Mouse (Mus musculus) A20 (cell line): ENCODE results near the gene Chaf1a.
A peak's percentile ranks its signal among the peaks of the same experiment; 100 is the strongest.
"Not testable (repeated sequence)": the region's sequence is repeated elsewhere in the genome, so short reads cannot be mapped to it uniquely, and the experiment has no call there.

Source experiments
- DNase-seq: peaks from one replicate; pipeline ENCODE4 v3.0.0-alpha.2; 2011; ENCODE audit warnings: low read depth, low spot score

Chaf1a gene

DNA sequence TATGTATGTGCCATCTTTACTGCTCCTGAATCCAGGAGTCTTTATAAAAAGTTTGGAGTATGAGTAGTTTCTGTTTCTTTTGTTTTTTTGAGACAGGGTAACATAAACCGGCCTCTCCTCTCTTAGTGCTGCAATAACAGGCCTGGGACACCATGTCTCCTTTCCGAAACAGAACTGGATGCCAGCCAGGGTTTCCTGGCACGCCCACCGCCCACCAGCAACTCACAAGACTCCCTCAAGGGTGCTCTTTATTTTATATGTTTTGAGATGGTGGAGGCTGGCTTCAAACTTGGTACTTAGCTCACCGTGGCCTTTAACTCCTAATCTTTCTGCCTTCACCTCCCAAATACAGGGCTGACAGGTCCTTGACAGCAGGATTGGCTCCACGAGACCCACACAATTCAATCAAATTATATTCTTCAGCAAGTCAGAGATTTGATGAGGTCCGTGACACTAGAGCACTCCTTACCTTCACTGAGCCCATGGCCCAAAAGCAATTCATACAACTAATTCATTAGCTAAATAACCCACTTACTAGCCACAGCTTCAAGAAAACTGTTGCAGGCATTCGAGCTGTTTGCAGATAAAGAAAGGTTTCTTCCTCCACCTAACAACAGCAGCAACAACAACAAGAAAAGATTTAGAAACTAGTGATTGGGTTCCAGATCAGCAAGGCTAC is 1.5 kb upstream of the Chaf1a start:
- no peak for DNase-seq

DNA sequence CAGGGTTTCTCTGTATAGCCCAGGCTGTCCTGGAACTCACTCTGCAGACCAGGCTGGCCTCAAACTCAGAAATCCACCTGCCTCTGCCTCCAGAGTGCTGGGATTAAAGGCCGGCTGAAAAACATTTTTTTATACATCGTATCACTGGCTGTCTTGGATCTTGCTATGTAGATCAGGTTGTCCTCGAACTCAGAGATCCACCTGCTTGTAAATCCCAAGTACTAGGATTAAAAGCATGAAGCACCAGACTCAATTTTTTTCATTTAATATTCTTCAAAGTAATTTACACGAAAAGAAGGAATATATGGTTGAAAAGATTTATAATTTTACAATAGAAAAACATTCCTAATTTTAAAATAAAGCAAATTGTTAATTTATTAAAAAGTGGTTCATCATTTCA is 894 bp upstream of the Chaf1a start:
- DNase-seq = no peak

DNA sequence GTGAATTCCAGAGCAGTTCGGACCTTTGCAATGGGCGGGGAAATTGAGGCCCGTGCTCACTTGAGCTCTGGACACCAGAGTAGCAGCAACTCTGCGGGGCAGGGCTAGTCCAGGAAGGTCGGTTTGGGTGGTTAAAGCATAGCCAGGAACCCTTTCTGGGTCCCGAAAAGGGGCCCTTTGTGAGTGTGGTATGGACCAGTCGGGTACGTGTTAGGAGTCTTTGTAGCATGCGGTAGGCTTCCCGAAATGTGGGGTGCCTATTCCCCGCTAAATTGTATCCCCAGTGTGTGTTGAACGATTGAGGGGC is 571 bp downstream of the Chaf1a start:
- peak; percentile 30 for DNase-seq

DNA sequence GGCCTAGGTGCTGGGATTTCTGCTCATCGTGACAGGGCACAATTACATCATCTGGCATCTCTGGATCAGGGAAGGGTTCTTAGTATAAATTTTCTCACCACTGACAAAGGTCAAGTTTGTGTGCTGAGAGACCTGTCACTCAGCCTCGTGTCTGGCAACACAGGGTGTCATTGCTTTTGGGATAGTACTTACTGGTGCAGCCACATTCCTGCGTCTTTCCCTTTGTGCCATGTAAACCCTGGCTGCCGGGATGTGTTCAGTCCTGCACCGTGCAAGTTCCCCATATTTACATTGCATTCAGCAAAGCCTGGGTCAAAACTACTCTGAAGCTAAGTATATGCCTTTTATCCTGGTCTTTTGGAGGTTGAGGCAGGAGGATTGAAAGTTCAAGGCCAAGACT is 11.1 kb downstream of the Chaf1a start:
- no peak for DNase-seq

DNA sequence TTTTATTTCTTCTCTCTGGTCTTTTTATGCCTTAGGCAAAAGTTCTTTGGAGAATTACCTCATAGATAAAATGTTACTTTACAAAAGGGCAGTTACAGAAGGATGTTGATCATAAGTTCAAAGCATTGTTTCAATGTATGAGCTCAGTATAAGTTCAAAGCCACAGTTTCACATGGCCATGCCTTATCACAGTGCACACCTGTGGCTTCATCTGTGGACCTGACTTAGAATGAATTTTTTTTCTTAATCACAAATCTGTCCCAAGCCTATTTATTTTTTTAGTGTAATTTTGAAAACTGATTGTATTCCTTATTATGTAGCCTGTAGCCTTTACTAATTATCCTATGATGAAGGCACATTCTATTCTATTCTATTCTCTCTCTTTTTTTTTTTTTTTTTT is 14.7 kb downstream of the Chaf1a start:
- no peak for DNase-seq

DNA sequence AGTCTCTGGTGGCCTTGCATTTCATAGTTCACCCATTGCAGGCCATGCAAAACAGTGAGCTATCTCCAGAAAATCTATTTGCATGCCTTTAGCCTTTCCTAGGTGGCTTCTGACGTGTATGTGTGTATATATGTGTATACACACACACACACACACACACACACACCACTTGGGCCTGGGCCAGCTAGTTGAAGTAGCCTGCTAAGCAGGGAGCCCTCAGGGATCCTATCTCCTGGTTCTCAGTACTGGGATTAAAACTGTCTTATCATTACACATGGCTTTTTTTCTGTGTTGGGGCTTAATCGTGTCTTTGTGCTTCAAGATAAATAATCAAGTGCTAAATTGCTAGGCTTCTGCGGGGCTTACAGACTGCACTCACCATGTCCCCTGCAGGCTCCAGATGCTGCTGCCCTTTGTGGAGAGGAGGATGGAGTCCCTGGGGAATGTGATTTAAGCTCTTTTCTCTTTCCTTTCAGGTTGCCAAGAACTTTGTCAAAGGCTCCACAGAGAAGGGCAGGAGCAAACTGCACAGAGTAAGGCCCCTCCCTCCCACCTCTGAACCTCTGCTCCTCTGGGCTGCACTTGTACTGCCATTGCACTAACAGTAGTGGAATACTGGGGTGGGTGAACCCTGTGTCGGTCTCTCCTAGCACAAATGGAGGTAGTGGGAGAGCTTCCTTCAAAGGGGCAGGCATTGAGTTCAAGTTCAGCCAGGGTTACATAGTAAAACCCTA is 15.9 kb downstream of the Chaf1a start:
- DNase-seq = no peak

DNA sequence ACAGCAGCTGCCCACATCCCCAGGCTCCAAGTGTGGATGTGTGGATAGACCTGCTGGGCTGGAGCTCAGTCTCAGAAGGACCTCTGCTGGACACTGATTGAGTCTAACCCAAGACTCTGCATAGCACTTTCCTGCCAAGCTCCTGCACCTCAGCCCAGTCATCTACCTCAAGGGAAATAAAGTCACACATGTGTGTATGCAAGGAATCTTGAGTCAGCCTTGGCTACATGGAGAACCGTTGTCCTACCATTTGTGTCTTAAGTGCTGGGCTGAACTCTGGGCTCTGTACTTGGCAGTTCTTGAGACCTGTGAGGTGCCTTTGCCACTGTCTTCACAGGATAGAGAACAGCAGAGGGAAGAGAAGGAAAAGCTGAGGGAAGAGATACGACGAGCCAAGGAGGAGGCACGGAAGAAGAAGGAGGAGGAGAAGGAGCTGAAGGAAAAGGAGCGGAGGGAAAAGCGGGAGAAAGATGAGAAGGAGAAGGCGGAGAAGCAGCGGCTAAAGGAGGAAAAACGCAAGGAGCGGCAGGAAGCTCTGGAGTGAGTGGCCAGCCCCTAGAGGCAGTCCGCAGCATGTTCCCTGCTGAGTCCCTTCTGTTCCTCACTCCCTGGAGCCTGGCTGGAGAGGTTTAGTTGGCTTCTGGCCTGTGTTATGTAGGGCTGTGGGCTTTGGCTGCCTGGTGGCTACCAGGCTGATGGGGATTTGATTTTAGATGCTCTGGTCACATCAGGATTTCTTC is 17.3 kb downstream of the Chaf1a start:
- DNase-seq = no peak

DNA sequence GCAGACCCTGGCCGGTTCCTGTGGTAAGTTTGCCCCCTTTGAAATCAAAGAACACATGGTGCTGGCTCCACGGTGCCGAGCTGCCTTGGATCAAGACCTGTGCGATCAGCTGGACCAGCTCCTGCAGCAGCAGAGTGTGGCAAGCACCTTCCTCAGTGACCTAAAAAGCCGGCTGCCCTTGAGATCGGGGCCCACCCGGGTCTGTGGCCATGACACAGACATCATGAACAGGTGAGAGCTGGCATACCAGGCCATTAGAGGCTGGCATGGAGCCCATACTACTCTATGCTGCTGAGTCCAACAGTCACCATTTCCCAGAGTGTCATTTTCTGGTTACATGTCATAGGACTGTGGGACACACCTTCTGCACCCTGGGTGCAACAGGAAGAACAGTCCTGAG is 21.8 kb downstream of the Chaf1a start:
- DNase-seq = no peak

DNA sequence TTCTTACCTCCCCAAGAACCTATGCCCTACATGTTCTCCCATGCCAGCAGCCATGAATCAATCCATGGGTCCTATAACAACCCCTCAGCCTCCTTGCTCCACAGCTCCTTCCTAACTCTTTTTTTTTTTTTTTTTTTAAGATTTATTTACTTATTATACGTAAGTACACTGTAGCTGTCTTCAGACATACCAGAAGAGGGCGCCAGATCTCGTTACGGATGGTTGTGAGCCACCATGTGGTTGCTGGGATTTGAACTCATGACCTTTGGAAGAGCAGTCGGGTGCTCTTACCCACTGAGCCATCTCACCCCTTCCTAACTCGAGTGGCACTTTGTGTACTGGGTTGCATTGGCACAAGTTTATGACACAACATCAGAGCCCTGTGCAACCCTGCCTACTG is 25.5 kb downstream of the Chaf1a start:
- DNase-seq = peak; percentile 14

DNA sequence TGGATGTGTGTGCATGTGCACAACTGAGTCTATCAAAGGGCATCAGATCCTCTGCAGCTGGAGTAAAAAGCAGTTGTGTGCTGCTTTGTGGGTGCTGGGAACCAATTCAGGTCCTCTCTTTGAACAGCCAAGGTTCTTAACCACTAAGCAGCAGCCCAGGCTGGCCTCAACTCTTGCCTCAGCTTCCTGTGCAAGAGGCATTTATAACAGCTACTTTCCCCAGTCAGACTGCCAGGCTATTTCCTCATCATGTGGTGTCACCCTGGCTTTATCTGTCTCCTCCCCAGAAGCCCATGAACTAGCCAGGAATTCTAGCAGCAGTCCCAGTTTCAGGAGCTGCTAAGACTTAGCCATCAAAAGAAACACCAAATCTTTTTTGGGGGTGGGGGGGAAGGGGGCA is 26.2 kb downstream of the Chaf1a start:
- no peak for DNase-seq

DNA sequence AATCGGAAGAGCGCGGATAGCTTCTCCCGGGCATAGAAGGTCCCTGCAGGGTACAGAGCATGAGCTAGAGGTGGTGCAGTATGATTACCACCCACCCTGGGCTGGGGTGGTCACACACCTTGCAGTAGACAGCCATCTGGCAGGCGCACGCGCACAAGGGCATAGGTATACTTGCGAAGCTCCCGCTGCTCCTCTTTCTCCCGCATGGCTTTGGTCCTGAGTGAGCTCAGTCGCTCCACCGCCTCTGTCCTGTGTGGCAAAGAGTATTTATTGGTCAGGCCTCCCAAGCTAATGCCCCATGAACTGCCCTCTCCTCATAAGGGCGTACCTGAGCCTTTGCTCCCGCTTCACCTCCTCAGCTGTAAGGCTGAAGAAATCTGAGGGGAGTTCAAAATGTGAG is 28.8 kb downstream of the Chaf1a start:
- DNase-seq = no peak

DNA sequence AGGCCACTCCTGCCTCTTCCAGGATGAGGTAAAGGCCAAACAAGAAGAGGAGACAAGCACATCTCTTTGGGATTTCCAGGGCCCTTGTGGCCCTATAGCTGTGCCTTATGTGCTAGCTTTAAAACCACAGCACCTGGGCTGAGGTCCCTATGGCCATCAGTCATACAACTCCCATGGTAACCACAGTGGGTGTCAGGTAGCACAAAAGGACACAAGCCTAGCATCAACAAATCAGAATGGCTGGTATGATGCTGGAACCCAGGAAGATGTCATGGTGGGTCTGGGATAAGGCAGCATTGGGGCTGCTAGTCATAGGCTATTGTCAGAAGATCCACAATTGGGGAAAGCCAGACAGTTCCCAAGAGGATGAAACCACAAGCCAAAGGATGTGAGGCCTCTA is 30.9 kb downstream of the Chaf1a start:
- no peak for DNase-seq

DNA sequence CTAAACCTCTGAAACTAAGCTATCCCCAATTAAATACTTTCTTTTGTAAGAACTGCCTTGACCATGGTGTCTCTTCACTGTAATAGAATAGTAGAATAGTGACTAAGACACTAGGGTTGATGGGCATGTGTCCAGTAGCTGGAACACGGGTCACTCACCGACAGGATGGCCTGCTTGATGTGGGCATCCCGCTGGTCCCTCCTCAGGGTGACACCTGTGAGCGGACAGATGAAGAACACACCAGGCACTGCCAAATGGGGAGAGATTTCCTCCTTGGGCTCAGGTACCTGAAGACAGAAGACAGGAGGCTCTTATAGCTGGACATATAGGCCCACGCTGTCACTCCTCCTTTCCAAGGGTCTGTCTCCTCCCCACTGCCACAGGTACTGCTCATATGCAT is 32.0 kb downstream of the Chaf1a start:
- no peak for DNase-seq

DNA sequence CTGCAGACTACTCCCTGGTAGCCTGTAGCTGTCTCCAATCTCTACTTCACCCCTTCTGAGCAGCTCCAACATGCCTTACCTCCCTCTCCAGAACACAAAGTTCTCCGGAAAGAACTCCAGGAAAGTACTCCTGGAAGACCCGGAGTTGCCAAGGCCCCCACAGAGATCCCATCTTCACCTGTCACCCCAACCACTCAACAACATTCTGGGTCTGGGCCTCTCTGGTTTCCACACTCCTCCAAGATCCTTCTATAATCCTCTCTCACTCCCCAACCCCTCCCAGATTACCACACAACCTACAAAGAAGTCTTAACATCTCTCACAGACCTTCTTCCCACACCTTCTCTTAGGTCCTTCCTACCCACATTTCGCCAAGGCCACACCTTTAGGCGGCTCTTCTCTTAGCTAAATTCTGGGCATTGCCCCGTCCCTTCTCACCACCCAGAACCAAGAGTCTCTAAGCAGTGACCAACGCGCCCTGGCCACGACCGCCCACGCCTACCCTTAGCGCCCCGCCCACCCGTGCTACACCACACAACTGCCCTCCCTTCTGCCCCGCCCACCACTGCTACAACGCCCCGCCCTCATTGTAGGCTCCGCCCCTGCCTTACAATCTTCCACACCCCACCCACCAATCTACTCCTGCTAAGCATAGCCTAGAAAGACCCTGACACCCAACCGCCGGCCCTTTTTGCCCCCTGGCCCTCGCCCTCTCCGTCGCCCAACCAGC is 34.0 kb downstream of the Chaf1a start:
- peak; percentile 92 for DNase-seq

DNA sequence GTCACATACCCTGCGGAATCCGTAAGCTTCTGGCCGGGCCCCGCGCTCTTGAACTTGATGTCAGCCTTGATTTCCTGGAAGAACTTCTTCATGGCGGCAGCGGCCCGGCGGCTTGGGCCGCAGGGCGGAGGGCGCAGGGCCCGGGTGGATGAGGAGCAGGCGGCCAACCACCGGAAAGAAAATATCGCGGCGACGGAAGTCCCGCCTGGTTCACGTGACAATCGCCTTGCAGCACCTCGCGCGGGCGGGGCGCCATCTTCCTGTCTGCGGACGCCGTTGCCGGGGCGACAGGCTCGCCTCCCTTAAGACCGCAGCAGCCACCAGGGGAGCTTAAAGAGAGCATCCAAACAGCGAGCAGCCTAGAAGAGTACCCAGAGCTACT is 34.6 kb downstream of the Chaf1a start, which contains the start of gene Ubxn6:
TSS of gene Ubxn6 (minus strand) at position 202 of the 382 bp plus-strand sequence.
- DNase-seq = peak; percentile 97

DNA sequence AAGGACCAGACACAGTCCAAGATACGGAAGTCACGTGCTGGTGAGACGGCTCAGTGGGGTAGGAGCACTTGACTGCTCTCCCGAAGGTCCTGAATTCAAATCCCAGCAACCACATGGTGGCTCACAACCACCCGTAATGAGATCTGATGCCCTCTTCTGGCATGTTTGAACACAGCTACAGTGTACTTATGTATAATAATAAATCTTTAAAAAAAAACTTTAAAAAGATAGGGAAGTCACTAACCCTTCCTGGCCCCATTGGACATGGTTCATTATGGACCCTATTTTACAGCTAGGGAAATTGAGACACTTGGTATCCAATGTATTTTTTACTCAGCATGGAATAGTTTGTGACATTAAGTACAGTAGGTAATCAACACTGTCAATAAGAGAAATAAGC is 37.3 kb downstream of the Chaf1a start:
- peak; percentile 36 for DNase-seq

DNA sequence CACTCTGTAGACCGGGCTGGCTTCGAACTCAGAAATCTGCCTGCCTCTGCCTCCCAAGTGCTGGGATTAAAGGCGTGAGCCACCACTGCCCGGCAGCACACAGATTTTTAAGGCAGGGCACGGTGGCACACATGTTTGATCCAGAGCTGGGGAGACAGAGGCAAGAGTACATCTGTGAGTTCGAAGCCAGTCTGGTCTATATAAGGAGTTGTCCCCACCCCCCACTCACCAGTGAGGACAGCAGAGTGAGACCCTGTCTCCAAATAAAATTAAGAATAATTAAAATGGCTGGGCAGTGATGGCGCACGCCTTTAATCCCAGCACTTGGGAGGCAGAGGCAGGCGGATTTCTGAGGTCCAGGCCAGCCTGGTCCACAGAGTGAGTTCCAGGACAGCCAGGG is 38.1 kb downstream of the Chaf1a start:
- DNase-seq = not testable (repeated sequence)

DNA sequence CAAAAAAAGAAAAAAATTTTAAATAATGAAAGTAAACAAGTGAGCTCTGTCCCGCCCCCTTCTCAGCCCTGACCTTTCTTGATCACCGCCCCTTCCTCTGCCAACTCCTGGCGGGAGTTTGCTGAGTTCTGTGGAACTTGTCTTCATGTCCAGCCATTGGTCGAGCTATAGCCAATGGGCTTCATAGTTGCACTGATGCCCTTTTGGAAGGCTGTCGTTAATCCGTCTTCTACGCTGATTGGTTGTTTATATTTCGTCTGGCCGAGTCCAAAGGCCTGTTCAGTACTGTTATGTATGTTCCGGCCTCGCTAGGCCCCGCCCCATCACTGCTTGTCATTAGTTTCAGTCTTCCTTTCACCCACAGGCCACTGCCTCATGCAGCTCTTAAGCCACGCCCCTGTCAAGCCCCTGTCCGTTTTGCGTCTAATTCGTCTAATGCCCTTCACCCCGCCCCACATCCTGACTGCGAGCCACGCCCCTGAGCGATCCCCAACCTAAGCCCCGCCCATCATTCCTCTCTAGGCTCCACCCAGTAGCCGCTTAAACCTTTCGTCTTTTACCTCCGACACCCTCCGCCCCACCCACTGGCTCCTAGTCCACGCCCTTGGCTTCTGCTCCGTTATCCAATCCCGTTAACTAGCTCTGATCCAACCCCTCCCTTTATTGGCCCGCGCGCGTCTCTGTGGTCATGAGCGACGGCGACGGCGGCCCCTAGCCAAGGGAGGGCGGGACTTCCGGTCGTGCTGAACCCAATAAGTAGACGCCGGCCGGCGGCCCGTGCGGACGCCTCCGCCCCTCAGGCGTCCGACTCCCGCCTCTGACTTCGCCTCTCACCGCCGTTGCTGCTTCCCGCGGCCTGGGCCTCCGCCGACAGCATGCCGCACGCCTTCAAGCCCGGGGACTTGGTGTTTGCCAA is 38.9 kb downstream of the Chaf1a start, which contains the start of gene Hdgfl2:
TSS of gene Hdgfl2 (plus strand) at position 755 of the 916 bp plus-strand sequence.
- DNase-seq = peak; percentile 100

DNA sequence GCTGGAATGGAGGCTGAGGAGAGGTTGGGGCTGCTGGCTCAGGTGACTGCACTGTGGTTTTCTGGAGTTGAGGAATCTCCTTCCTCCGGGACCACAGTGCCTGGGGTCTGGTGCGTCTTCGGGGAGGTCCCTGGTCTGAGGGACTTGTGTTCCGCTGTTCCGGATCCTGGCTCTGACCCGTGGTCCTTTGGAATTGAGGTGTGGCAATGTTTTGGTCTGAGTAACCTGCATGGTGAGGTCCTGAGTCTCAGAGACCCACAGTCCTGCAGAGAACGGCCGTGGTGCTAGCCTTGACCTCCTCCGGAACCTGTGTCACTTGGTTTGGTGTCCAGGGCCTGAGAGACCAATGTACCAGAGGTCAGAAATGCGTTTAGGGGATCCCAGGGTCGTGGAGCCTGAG is 39.7 kb downstream of the Chaf1a start:
- DNase-seq = no peak

DNA sequence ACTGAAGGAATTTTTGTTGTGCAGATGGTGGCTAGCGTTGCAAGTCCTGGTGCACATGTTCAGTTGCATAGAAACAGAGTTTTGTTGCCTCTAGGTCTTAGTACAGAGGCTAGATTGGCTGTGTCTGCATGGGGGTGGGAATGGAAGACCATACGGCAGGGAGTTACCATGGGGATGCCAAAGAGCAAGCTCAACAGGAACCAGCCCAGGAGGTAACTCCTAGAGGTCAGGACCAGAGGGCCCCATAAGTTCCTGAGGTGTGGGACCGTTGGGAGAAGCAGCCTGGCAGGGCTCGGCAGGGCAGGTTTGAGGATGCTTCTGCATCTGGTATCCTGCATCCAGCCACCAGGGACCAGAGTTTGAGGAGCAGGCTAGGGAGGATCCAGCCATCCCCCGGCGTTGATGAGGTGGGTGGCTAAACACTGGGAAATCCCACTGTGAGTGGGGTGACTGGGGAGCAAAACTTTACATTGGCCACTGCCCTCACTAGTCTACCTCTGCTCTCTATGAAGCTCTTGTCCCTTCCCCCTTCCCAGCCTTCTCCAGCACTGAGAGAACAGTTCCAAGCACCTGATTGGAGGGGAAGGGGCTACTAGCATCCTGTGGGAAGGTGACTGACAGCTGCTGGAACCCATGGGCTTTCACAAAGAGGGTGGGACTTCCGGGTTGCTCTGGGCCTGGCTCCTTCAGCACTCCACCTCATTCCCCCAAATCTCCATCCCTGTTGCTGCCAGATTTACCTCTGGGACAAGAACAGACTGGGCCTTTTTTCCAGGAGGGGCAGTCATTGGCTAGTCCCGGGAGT is 40.7 kb downstream of the Chaf1a start:
- DNase-seq = peak; percentile 62
